Mouse (Mus musculus) urinary bladder, postnatal 4 days (tissue): Measurements from ENCODE around the gene Rybp.

Experiments used
- DNase-seq, 2 experiments: peaks; one replicate each; pipeline ENCODE4 v3.0.0; 2021 to 2022; ENCODE audit warnings: low spot score in 2 of 2

The Rybp gene

GRCm38 (mm10) chr6:100288016-100288729 is 888 bp upstream of the Rybp start:
- peak in 1 of 2 experiments; percentile 59 for DNase-seq

- DNase-seq = peak; percentile 67
Observed at GRCm38 (mm10) chr6:100286573-100287333, 532 bp downstream of the Rybp start.

GRCm38 (mm10) chr6:100285985-100286572 is 1.2 kb downstream of the Rybp start:
- DNase-seq = no peak

- DNase-seq = no peak
Observed at GRCm38 (mm10) chr6:100278841-100279240, 8.4 kb downstream of the Rybp start.

- DNase-seq = no peak
Observed at GRCm38 (mm10) chr6:100276344-100276743, 10.9 kb downstream of the Rybp start.

GRCm38 (mm10) chr6:100275643-100276042 is 11.6 kb downstream of the Rybp start:
- no peak for DNase-seq

- DNase-seq = no peak
Observed at GRCm38 (mm10) chr6:100273556-100273955, 13.7 kb downstream of the Rybp start.

GRCm38 (mm10) chr6:100271992-100272391 is 15.3 kb downstream of the Rybp start:
- no peak for DNase-seq

- DNase-seq = no peak
Observed at GRCm38 (mm10) chr6:100270765-100271164, 16.5 kb downstream of the Rybp start.

GRCm38 (mm10) chr6:100259607-100260006 is 27.7 kb downstream of the Rybp start:
- no peak for DNase-seq

- DNase-seq = no peak
Observed at GRCm38 (mm10) chr6:100258278-100258677, 29.0 kb downstream of the Rybp start.

GRCm38 (mm10) chr6:100255411-100255810 is 31.9 kb downstream of the Rybp start:
- no peak for DNase-seq

- no peak for DNase-seq
Observed at GRCm38 (mm10) chr6:100254671-100255070, 32.6 kb downstream of the Rybp start.

- no peak for DNase-seq
Observed at GRCm38 (mm10) chr6:100244474-100244873, 42.8 kb downstream of the Rybp start.

GRCm38 (mm10) chr6:100235036-100235435 is 52.2 kb downstream of the Rybp start:
- no peak for DNase-seq

- no peak for DNase-seq
Observed at GRCm38 (mm10) chr6:100233522-100233921, 53.8 kb downstream of the Rybp start.

GRCm38 (mm10) chr6:100233061-100233460 is 54.2 kb downstream of the Rybp start:
- DNase-seq = no peak

- no peak for DNase-seq
Observed at GRCm38 (mm10) chr6:100226204-100226603, 61.1 kb downstream of the Rybp start.

GRCm38 (mm10) chr6:100223932-100224331 is 63.4 kb downstream of the Rybp start:
- no peak for DNase-seq

- DNase-seq = no peak
Observed at GRCm38 (mm10) chr6:100223435-100223834, 63.9 kb downstream of the Rybp start.

GRCm38 (mm10) chr6:100222927-100223326 is 64.4 kb downstream of the Rybp start:
- no peak for DNase-seq

GRCm38 (mm10) chr6:100221803-100222202 is 65.5 kb downstream of the Rybp start:
- DNase-seq = no peak
